Mouse (Mus musculus): ENCODE data around the gene Rcor3. TPM values are rescaled to one million over a fixed set of nuclear protein-coding genes. Genes with fewer than 3 reads are reported as not detected.

Gene Rcor3
- polyA plus RNA-seq, 1 experiment from 2014 or later = 40.4 TPM

GRCm38 (mm10) chr1:192130202-192130601, 7.7 kb downstream of the Rcor3 start:
- H3K27ac ChIP-seq (ENCODE audit: low read length) = no peak overlapping the region
- WGBS = 95% methylated on average over 1 of the region's 1 CpGs

GRCm38 (mm10) chr1:192128343-192128742, 9.5 kb downstream of the Rcor3 start:
- ATAC-seq = no peak
- H3K27me3 ChIP-seq (ENCODE audit: control insufficient read depth, insufficient read depth, low read depth, low read length) = no peaks in the 10 kb centered on the region
- no peak overlapping the region for H3K9ac ChIP-seq (ENCODE audit: low read depth, low read length)

More at GRCm38 (mm10) chr1:192130202-192130601, 7.7 kb downstream of the Rcor3 start:
- Histone ChIP-seq H3K36me3 (ENCODE audit: control insufficient read depth, insufficient read depth, low read length) (0 out of 2 replicates have a peak, but pooled peaks cover 2% of the 10 kb centered on the region), H3K4me3 (ENCODE audit: low read depth, low read length) (no peak overlapping the region), H3K4me2 (ENCODE audit: low read length) (no peak overlapping the region), H3K4me1 (ENCODE audit: control insufficient read depth, insufficient read depth, low read length) (peaks cover 4% of the 10 kb centered on the region), H3K9me3 (replicated peaks; ENCODE audit: control insufficient read depth, low read length, poor library complexity, severe bottlenecking) (no peaks in the 10 kb centered on the region), H3K27me3 (ENCODE audit: control insufficient read depth, insufficient read depth, low read depth, low read length) (no peaks in the 10 kb centered on the region), H3K9ac (ENCODE audit: low read depth, low read length) (no peak overlapping the region)
- ATAC-seq = no peak

GRCm38 (mm10) chr1:192125761-192126160, 12.1 kb downstream of the Rcor3 start:
- Histone ChIP-seq H3K36me3 (ENCODE audit: control insufficient read depth, insufficient read depth, low read length) (peaks cover 14% of the 10 kb centered on the region; the same call in 1 of the 2 replicates), H3K4me3 (ENCODE audit: low read depth, low read length) (no peak overlapping the region), H3K27ac (ENCODE audit: low read length) (no peak overlapping the region), H3K9ac (ENCODE audit: low read depth, low read length) (no peak overlapping the region), H3K9me3 (replicated peaks; ENCODE audit: control insufficient read depth, low read length, poor library complexity, severe bottlenecking) (no peaks in the 10 kb centered on the region), H3K27me3 (ENCODE audit: control insufficient read depth, insufficient read depth, low read depth, low read length) (no peaks in the 10 kb centered on the region), H3K4me2 (ENCODE audit: low read length) (no peak overlapping the region), H3K4me1 (ENCODE audit: control insufficient read depth, insufficient read depth, low read length) (no peaks in the 10 kb centered on the region)
- ATAC-seq = no peak
- 86% methylated on average over 6 of the region's 6 CpGs for WGBS

More at GRCm38 (mm10) chr1:192128343-192128742, 9.5 kb downstream of the Rcor3 start:
- H3K4me2 ChIP-seq (ENCODE audit: low read length) = no peak overlapping the region
- H3K36me3 ChIP-seq (ENCODE audit: control insufficient read depth, insufficient read depth, low read length) = 0 out of 2 replicates have a peak, but pooled peaks cover 5% of the 10 kb centered on the region
- H3K9me3 ChIP-seq (replicated peaks; ENCODE audit: control insufficient read depth, low read length, poor library complexity, severe bottlenecking) = no peaks in the 10 kb centered on the region
- 93% methylated on average over 8 of the region's 8 CpGs for WGBS
- no peak overlapping the region for H3K27ac ChIP-seq (ENCODE audit: low read length)
- H3K4me3 ChIP-seq (ENCODE audit: low read depth, low read length) = no peak overlapping the region
- no peaks in the 10 kb centered on the region for H3K4me1 ChIP-seq (ENCODE audit: control insufficient read depth, insufficient read depth, low read length)

- Histone ChIP-seq H3K9me3 (replicated peaks; ENCODE audit: control insufficient read depth, low read length, poor library complexity, severe bottlenecking) (no peaks in the 10 kb centered on the region), H3K4me2 (ENCODE audit: low read length) (no peak overlapping the region), H3K27me3 (ENCODE audit: control insufficient read depth, insufficient read depth, low read depth, low read length) (no peaks in the 10 kb centered on the region), H3K36me3 (ENCODE audit: control insufficient read depth, insufficient read depth, low read length) (peaks cover 39% of the 10 kb centered on the region), H3K4me3 (ENCODE audit: low read depth, low read length) (no peak overlapping the region), H3K27ac (ENCODE audit: low read length) (no peak overlapping the region), H3K4me1 (ENCODE audit: control insufficient read depth, insufficient read depth, low read length) (no peaks in the 10 kb centered on the region), H3K9ac (ENCODE audit: low read depth, low read length) (no peak overlapping the region)
- ATAC-seq = no peak
- WGBS = 86% methylated on average over 6 of the region's 6 CpGs
Observed at GRCm38 (mm10) chr1:192116262-192116661, 21.6 kb downstream of the Rcor3 start.

- Histone ChIP-seq H3K4me3 (ENCODE audit: low read depth, low read length) (no peak overlapping the region), H3K9ac (ENCODE audit: low read depth, low read length) (no peak overlapping the region), H3K4me1 (ENCODE audit: control insufficient read depth, insufficient read depth, low read length) (no peaks in the 10 kb centered on the region), H3K9me3 (replicated peaks; ENCODE audit: control insufficient read depth, low read length, poor library complexity, severe bottlenecking) (no peaks in the 10 kb centered on the region), H3K36me3 (ENCODE audit: control insufficient read depth, insufficient read depth, low read length) (peaks cover 36% of the 10 kb centered on the region), H3K27ac (ENCODE audit: low read length) (no peak overlapping the region), H3K27me3 (ENCODE audit: control insufficient read depth, insufficient read depth, low read depth, low read length) (no peaks in the 10 kb centered on the region), H3K4me2 (ENCODE audit: low read length) (no peak overlapping the region)
- ATAC-seq = no peak
- WGBS = 92% methylated on average over 1 of the region's 1 CpGs
Observed at GRCm38 (mm10) chr1:192115378-192115777, 22.5 kb downstream of the Rcor3 start.

- H3K4me1 ChIP-seq (ENCODE audit: control insufficient read depth, insufficient read depth, low read length) = no peaks in the 10 kb centered on the region
- H3K9ac ChIP-seq (ENCODE audit: low read depth, low read length) = no peak overlapping the region
- no peak for ATAC-seq
- H3K36me3 ChIP-seq (ENCODE audit: control insufficient read depth, insufficient read depth, low read length) = peaks cover 17% of the 10 kb centered on the region
- H3K27ac ChIP-seq (ENCODE audit: low read length) = no peak overlapping the region
- H3K9me3 ChIP-seq (replicated peaks; ENCODE audit: control insufficient read depth, low read length, poor library complexity, severe bottlenecking) = no peaks in the 10 kb centered on the region
- H3K4me3 ChIP-seq (ENCODE audit: low read depth, low read length) = no peak overlapping the region
- no peak overlapping the region for H3K4me2 ChIP-seq (ENCODE audit: low read length)
- 70% methylated on average over 6 of the region's 6 CpGs for WGBS
- no peaks in the 10 kb centered on the region for H3K27me3 ChIP-seq (ENCODE audit: control insufficient read depth, insufficient read depth, low read depth, low read length)
Observed at GRCm38 (mm10) chr1:192109169-192109568, 28.7 kb downstream of the Rcor3 start.

GRCm38 (mm10) chr1:192107352-192107751, 30.5 kb downstream of the Rcor3 start:
- no peaks in the 10 kb centered on the region for H3K27me3 ChIP-seq (ENCODE audit: control insufficient read depth, insufficient read depth, low read depth, low read length)
- no peaks in the 10 kb centered on the region for H3K4me1 ChIP-seq (ENCODE audit: control insufficient read depth, insufficient read depth, low read length)
- WGBS = 11% methylated on average over 2 of the region's 2 CpGs
- H3K9ac ChIP-seq (ENCODE audit: low read depth, low read length) = no peak overlapping the region
- no peak overlapping the region for H3K4me2 ChIP-seq (ENCODE audit: low read length)
- no peaks in the 10 kb centered on the region for H3K9me3 ChIP-seq (replicated peaks; ENCODE audit: control insufficient read depth, low read length, poor library complexity, severe bottlenecking)
- no peak overlapping the region for H3K4me3 ChIP-seq (ENCODE audit: low read depth, low read length)
- H3K27ac ChIP-seq (ENCODE audit: low read length) = no peak overlapping the region
- ATAC-seq = no peak
- peaks cover 11% of the 10 kb centered on the region for H3K36me3 ChIP-seq (ENCODE audit: control insufficient read depth, insufficient read depth, low read length)

GRCm38 (mm10) chr1:192105902-192106389, 31.9 kb downstream of the Rcor3 start:
- H3K27me3 ChIP-seq (ENCODE audit: control insufficient read depth, insufficient read depth, low read depth, low read length) = no peaks in the 10 kb centered on the region
- H3K4me1 ChIP-seq (ENCODE audit: control insufficient read depth, insufficient read depth, low read length) = no peaks in the 10 kb centered on the region
- H3K27ac ChIP-seq (ENCODE audit: low read length) = no peak overlapping the region
- no peak overlapping the region for H3K4me3 ChIP-seq (ENCODE audit: low read depth, low read length)
- 88% methylated on average over 4 of the region's 4 CpGs for WGBS
- no peak overlapping the region for H3K9ac ChIP-seq (ENCODE audit: low read depth, low read length)
- H3K4me2 ChIP-seq (ENCODE audit: low read length) = no peak overlapping the region
- no peaks in the 10 kb centered on the region for H3K9me3 ChIP-seq (replicated peaks; ENCODE audit: control insufficient read depth, low read length, poor library complexity, severe bottlenecking)
- ATAC-seq = no peak
- peaks cover 11% of the 10 kb centered on the region for H3K36me3 ChIP-seq (ENCODE audit: control insufficient read depth, insufficient read depth, low read length)

- H3K9me3 ChIP-seq (replicated peaks; ENCODE audit: control insufficient read depth, low read length, poor library complexity, severe bottlenecking) = no peaks in the 10 kb centered on the region
Observed at GRCm38 (mm10) chr1:192104021-192104420, 33.8 kb downstream of the Rcor3 start.

More at GRCm38 (mm10) chr1:192104021-192104420, 33.8 kb downstream of the Rcor3 start:
- no peak overlapping the region for H3K27ac ChIP-seq (ENCODE audit: low read length)
- no peak for ATAC-seq
- no peak overlapping the region for H3K4me3 ChIP-seq (ENCODE audit: low read depth, low read length)
- H3K4me2 ChIP-seq (ENCODE audit: low read length) = no peak overlapping the region
- H3K27me3 ChIP-seq (ENCODE audit: control insufficient read depth, insufficient read depth, low read depth, low read length) = no peaks in the 10 kb centered on the region
- WGBS = 97% methylated on average over 9 of the region's 9 CpGs
- H3K9ac ChIP-seq (ENCODE audit: low read depth, low read length) = no peak overlapping the region
- H3K36me3 ChIP-seq (ENCODE audit: control insufficient read depth, insufficient read depth, low read length) = peaks cover 6% of the 10 kb centered on the region; the same call in 1 of the 2 replicates
- no peaks in the 10 kb centered on the region for H3K4me1 ChIP-seq (ENCODE audit: control insufficient read depth, insufficient read depth, low read length)
